Mouse (Mus musculus): ENCODE measurements around the gene Rras. TPM values are rescaled to one million over a fixed set of nuclear protein-coding genes. Genes with fewer than 3 reads are reported as not detected.

Gene Rras
- polyA plus RNA-seq, 1 experiment from 2014 or later, result 44.9 TPM

- no peak for ATAC-seq (ENCODE audit: insufficient number of reproducible peaks, low FRiP score, low TSS enrichment, low read depth)
- 1% methylated on average over 44 of the region's 45 CpGs for WGBS
- Histone ChIP-seq H3K4me3 (peak overlapping the region; percentile 63), H3K9me3 (no peaks in the 10 kb centered on the region), H3K4me2 (peak overlapping the region; percentile 66), H3K4me1 (peaks cover 34% of the 10 kb centered on the region), H3K27me3 (no peaks in the 10 kb centered on the region), H3K36me3 (peaks cover 37% of the 10 kb centered on the region), H3K9ac (peak overlapping the region; percentile 89), H3K27ac (peak overlapping the region; percentile 93)
These were observed 32.1 kb upstream of the Rras start for GRCm38 (mm10) chr7:44985595-44986191.

GRCm38 (mm10) chr7:44986192-44986878 is 31.4 kb upstream of the Rras start, which contains the start of gene Prmt1:
Prmt1 (minus strand) TSS chr7:44986568.
- Histone ChIP-seq H3K27me3 (no peaks in the 10 kb centered on the region), H3K9ac (peak within 1 kb of the TSS; percentile 89), H3K36me3 (peaks cover 37% of the 10 kb centered on the region), H3K4me1 (peaks cover 34% of the 10 kb centered on the region), H3K9me3 (no peaks in the 10 kb centered on the region), H3K27ac (peak within 1 kb of the TSS; percentile 97), H3K4me3 (peak within 1 kb of the TSS; percentile 63), H3K4me2 (peak within 1 kb of the TSS; percentile 66)
- peak; percentile 97 for ATAC-seq (ENCODE audit: insufficient number of reproducible peaks, low FRiP score, low TSS enrichment, low read depth)
- WGBS, result under 1% methylated on average over 42 of the region's 42 CpGs

GRCm38 (mm10) chr7:44986879-44987718 is 30.7 kb upstream of the Rras start:
- peak overlapping the region; percentile 57 for H3K4me2 ChIP-seq
- H3K27me3 ChIP-seq, result no peaks in the 10 kb centered on the region
- H3K4me1 ChIP-seq, result peaks cover 34% of the 10 kb centered on the region
- under 1% methylated on average over 29 of the region's 29 CpGs for WGBS
- peak overlapping the region; percentile 64 for H3K9ac ChIP-seq
- H3K27ac ChIP-seq, result peak overlapping the region; percentile 97
- peak overlapping the region; percentile 63 for H3K4me3 ChIP-seq
- no peaks in the 10 kb centered on the region for H3K9me3 ChIP-seq
- ATAC-seq (ENCODE audit: insufficient number of reproducible peaks, low FRiP score, low TSS enrichment, low read depth), result peak; percentile 1; the same call in 1 of the 2 replicates
- H3K36me3 ChIP-seq, result peaks cover 37% of the 10 kb centered on the region

GRCm38 (mm10) chr7:44996672-44997071 is 21.1 kb upstream of the Rras start:
- H3K36me3 ChIP-seq, result peaks cover 65% of the 10 kb centered on the region
- peak overlapping the region; percentile 92 for H3K27ac ChIP-seq
- H3K4me2 ChIP-seq, result peak overlapping the region; percentile 80
- peaks cover 33% of the 10 kb centered on the region for H3K4me1 ChIP-seq
- H3K4me3 ChIP-seq, result peak overlapping the region; percentile 62
- H3K9me3 ChIP-seq, result no peaks in the 10 kb centered on the region
- peak overlapping the region; percentile 60 for H3K9ac ChIP-seq
- no peaks in the 10 kb centered on the region for H3K27me3 ChIP-seq
- 10% methylated on average over 10 of the region's 10 CpGs for WGBS
- no peak for ATAC-seq (ENCODE audit: insufficient number of reproducible peaks, low FRiP score, low TSS enrichment, low read depth)

- Histone ChIP-seq H3K4me1 (peaks cover 33% of the 10 kb centered on the region), H3K9me3 (no peaks in the 10 kb centered on the region), H3K27me3 (no peaks in the 10 kb centered on the region), H3K27ac (peak within 1 kb of the TSS; percentile 92), H3K4me2 (peak within 1 kb of the TSS; percentile 86), H3K4me3 (peak within 1 kb of the TSS; percentile 62), H3K36me3 (peaks cover 65% of the 10 kb centered on the region), H3K9ac (peak within 1 kb of the TSS; percentile 62)
- under 1% methylated on average over 43 of the region's 43 CpGs for WGBS
- ATAC-seq (ENCODE audit: insufficient number of reproducible peaks, low FRiP score, low TSS enrichment, low read depth), result peak; percentile 90
These were observed 20.4 kb upstream of the Rras start, which contains the start of gene Irf3 for GRCm38 (mm10) chr7:44997231-44997939. Irf3 (plus strand) TSS chr7:44997648.

GRCm38 (mm10) chr7:44997940-44998428 is 19.8 kb upstream of the Rras start:
- Histone ChIP-seq H3K4me1 (peaks cover 33% of the 10 kb centered on the region), H3K9ac (peak overlapping the region; percentile 62), H3K27me3 (no peaks in the 10 kb centered on the region), H3K36me3 (peaks cover 65% of the 10 kb centered on the region), H3K4me3 (peak overlapping the region; percentile 62), H3K4me2 (peak overlapping the region; percentile 86), H3K9me3 (no peaks in the 10 kb centered on the region), H3K27ac (peak overlapping the region; percentile 92)
- no peak for ATAC-seq (ENCODE audit: insufficient number of reproducible peaks, low FRiP score, low TSS enrichment, low read depth)
- WGBS, result 2% methylated on average over 15 of the region's 15 CpGs

- Histone ChIP-seq H3K4me3 (peak within 1 kb of the TSS; percentile 62), H3K27ac (peak within 1 kb of the TSS; percentile 92), H3K4me2 (peak within 1 kb of the TSS; percentile 86), H3K9ac (peak within 1 kb of the TSS; percentile 62), H3K27me3 (no peaks in the 10 kb centered on the region), H3K36me3 (peaks cover 65% of the 10 kb centered on the region), H3K9me3 (no peaks in the 10 kb centered on the region), H3K4me1 (peaks cover 33% of the 10 kb centered on the region)
- WGBS, result 1% methylated on average over 18 of the region's 18 CpGs
- no peak for ATAC-seq (ENCODE audit: insufficient number of reproducible peaks, low FRiP score, low TSS enrichment, low read depth)
These were observed 19.2 kb upstream of the Rras start, which contains the start of gene Bcl2l12 for GRCm38 (mm10) chr7:44998501-44998955. Bcl2l12 (minus strand) TSS chr7:44998712.

- H3K27me3 ChIP-seq, result no peaks in the 10 kb centered on the region
- WGBS, result 69% methylated on average over 11 of the region's 11 CpGs
- H3K36me3 ChIP-seq, result peaks cover 63% of the 10 kb centered on the region
- no peak for ATAC-seq (ENCODE audit: insufficient number of reproducible peaks, low FRiP score, low TSS enrichment, low read depth)
- no peak overlapping the region for H3K4me2 ChIP-seq
- H3K27ac ChIP-seq, result no peak overlapping the region
- no peaks in the 10 kb centered on the region for H3K9me3 ChIP-seq
- H3K4me1 ChIP-seq, result peaks cover 33% of the 10 kb centered on the region
- no peak overlapping the region for H3K4me3 ChIP-seq
- no peak overlapping the region for H3K9ac ChIP-seq
These were observed 18.0 kb upstream of the Rras start for GRCm38 (mm10) chr7:44999753-45000152.

GRCm38 (mm10) chr7:45000539-45001114 is 17.1 kb upstream of the Rras start:
- Histone ChIP-seq H3K27ac (peak overlapping the region; percentile 14; the same call in 1 of the 2 replicates), H3K4me2 (no peak overlapping the region), H3K36me3 (peaks cover 63% of the 10 kb centered on the region), H3K9me3 (no peaks in the 10 kb centered on the region), H3K4me3 (no peak overlapping the region), H3K9ac (no peak overlapping the region), H3K27me3 (no peaks in the 10 kb centered on the region), H3K4me1 (peaks cover 37% of the 10 kb centered on the region)
- WGBS, result 80% methylated on average over 21 of the region's 21 CpGs
- no peak for ATAC-seq (ENCODE audit: insufficient number of reproducible peaks, low FRiP score, low TSS enrichment, low read depth)

- no peak for ATAC-seq (ENCODE audit: insufficient number of reproducible peaks, low FRiP score, low TSS enrichment, low read depth)
- Histone ChIP-seq H3K4me1 (peaks cover 25% of the 10 kb centered on the region), H3K36me3 (peaks cover 78% of the 10 kb centered on the region), H3K27me3 (no peaks in the 10 kb centered on the region), H3K27ac (no peak overlapping the region), H3K9ac (no peak overlapping the region), H3K9me3 (no peaks in the 10 kb centered on the region), H3K4me3 (no peak overlapping the region), H3K4me2 (no peak overlapping the region)
- 81% methylated on average over 7 of the region's 7 CpGs for WGBS
These were observed 15.3 kb upstream of the Rras start for GRCm38 (mm10) chr7:45002440-45002839.
